Mouse (Mus musculus): ENCODE data around the gene Fam228a.

DNA sequence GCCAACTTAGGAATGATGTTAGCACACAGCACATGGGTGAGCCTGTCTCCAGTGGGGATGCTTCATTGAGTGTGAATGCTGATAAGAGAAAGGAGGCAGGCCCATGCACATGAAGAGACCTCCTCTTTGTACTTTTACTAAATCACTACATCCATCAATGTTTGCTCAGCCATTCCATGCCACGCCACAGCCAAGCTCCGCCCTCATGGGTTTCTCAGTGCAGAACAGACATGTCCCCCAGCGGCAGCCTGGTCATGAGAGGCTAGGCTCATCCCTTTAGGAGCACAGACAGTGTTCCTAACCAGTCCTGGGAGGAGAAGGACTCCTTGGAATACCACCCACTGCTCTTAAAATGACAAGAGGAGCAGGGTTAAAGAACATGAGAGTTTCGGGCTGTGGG lies 6.6 kb downstream of the Fam228a start:
- TF ChIP-seq POLR2A (IDR thresholded peaks at IDR 0.05; ENCODE audit: extremely low read depth, insufficient read depth, low read length) (no peak), CTCF (IDR thresholded peaks at IDR 0.05; ENCODE audit: low read depth, low read length) (no peak)
